Mouse (Mus musculus) E14TG2a.4 (cell line): Measurements from ENCODE around the gene Epb41l5.

Experiments used
- CTCF ChIP-seq: conservative IDR thresholded peaks from 2 replicates; pipeline ENCODE4 v1.5.1; 2014; ENCODE audit warnings: low read length
- NANOG ChIP-seq: IDR thresholded peaks from 2 replicates; pipeline ENCODE4 v1.6.1; 2014; ENCODE audit warnings: borderline replicate concordance, low read length, mixed read lengths
- POU5F1 ChIP-seq: IDR thresholded peaks from 2 replicates; pipeline ENCODE4 v1.6.1; 2014; ENCODE audit warnings: low read length, borderline replicate concordance

DNA sequence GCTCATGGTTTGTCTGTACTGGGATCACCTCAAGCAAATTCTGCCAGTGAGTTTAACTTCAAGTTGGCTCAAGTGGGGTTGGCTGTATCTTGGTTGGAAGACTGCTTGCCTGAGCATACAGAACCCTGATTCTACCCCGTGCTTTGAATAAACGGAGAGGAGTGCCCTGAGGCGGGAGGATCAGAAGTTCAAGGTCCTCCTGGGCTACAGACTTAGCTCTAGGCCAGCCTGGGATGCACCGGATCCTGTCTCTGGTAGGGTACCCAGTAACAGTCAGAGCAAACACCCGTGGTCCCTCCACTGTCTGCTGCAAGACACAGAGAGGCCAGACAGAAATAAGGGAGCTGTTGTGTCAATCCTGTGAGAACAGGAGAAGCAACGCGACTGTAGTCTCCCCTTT lies 127.1 kb downstream of the Epb41l5 start:
- TF ChIP-seq CTCF (no peak), NANOG (no peak), POU5F1 (no peak)
